Comparison of ENCODE assay signal across 9 mouse cellular contexts in the genomic region with DNA sequence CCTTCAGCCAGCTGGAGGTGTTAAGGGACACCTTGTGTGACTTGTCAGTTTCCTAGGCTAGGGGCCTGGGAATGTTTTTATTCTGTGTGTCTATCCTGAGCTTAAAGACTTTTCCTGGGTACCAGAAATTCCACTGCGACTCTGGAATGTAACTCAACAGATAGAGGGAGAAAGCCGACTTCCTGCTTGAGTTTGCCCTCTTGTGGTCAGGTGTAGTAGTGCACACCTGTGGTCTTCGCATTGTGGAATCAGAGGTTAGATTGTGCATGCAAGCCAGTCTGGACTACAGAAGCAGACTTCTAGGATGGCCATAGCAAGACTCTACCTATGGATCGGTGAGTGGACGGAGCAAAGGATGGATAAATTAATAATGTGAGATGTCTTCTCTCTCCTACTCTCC. TPM values are rescaled to one million over a fixed set of nuclear protein-coding genes. Genes with fewer than 3 reads are reported as not detected.
DNase-seq lines count a peak whose midpoint lies in the region; ATAC-seq and TF ChIP-seq lines count a peak whose summit lies in the region.
"Had no signal": no experiment of that assay in that cellular context is flagged by ENCODE, and none has a peak within 500 bp of the region (broad histone marks: within the 10 kb centered on the region; RNA-seq: fewer than 3 reads in every experiment).

No protein-coding gene starts in this region.

- H3K9ac ChIP-seq in intestine, postnatal 0 days (ENCODE audit: low read depth, low read length): no peak overlapping the region
- H3K9ac ChIP-seq: heart, embryonic 13.5 days had no signal

- peak; percentile 85 for TF ChIP-seq CTCF in intestine, postnatal 0 days (IDR thresholded peaks at IDR 0.05; ENCODE audit: low read depth)

- peaks cover 7% of the 10 kb centered on the region; the same call in 1 of the 2 replicates for H3K4me1 ChIP-seq in intestine, postnatal 0 days (replicated peaks; ENCODE audit: control insufficient read depth, insufficient read depth, low read length)

- no peaks in the 10 kb centered on the region for H3K27me3 ChIP-seq in intestine, postnatal 0 days (replicated peaks; ENCODE audit: control insufficient read depth, insufficient read depth, low read length)
- H3K27me3 ChIP-seq: heart, embryonic 13.5 days had no signal

- DNase-seq in frontal cortex, postnatal 10 days (ENCODE audit: low spot score in 2 of 2): no peak
- peak; percentile 75 to 76 for DNase-seq in B cell, adult 2 months
- peak; percentile 66 for DNase-seq in cerebellum, adult 11-12 months
- peak; percentile 45 for DNase-seq in retina, postnatal 1 day
- DNase-seq in frontal cortex, postnatal 14 days (ENCODE audit: low spot score in 2 of 2): no peak
- DNase-seq in MN1 (ENCODE audit: low spot score): no peak

- H3K27ac ChIP-seq in intestine, postnatal 0 days (ENCODE audit: low read depth, low read length): no peak overlapping the region
- H3K27ac ChIP-seq: heart, embryonic 13.5 days had no signal

- no peak overlapping the region for H3K4me3 ChIP-seq in intestine, postnatal 0 days (ENCODE audit: low read depth, low read length)
- H3K4me3 ChIP-seq: heart, embryonic 13.5 days had no signal

- H3K36me3 ChIP-seq in intestine, postnatal 0 days (ENCODE audit: control insufficient read depth, insufficient read depth): no peaks in the 10 kb centered on the region

- 36% methylated on average over 5 of the region's 5 CpGs for WGBS in intestine, postnatal 0 days

- H3K4me2 ChIP-seq in intestine, postnatal 0 days (replicated peaks; ENCODE audit: low read depth): no peak overlapping the region
- H3K4me2 ChIP-seq: heart, embryonic 13.5 days had no signal

- ATAC-seq in frontal cortex, adult (ENCODE audit: low TSS enrichment): peak; percentile 27; the same call in 1 of the 2 replicates
- peak; percentile 29; the same call in 1 of the 2 replicates for ATAC-seq in intestine, postnatal 0 days

- H3K9me3 ChIP-seq in intestine, postnatal 0 days (ENCODE audit: control insufficient read depth): no peaks in the 10 kb centered on the region
- H3K9me3 ChIP-seq: heart, embryonic 13.5 days had no signal

RNA-seq across cellular contexts. Expression of a gene that starts 33.3 kb away (rescaled TPM):
- polyA plus RNA-seq in intestine, postnatal 0 days (2015; fragmentation: Nextera tagmentation; extraction: Ambion mirVana): 0.12 TPM in 1 of 2 replicates, not detected in the other

Comparison
In these comparisons a context has a peak if more than half of its experiments do, and no peak if none do; other contexts are left out.
1. DNase-seq: peak in B cell, adult 2 months (2 of 2), cerebellum, adult 11-12 months (single experiment) and retina, postnatal 1 day (single experiment); none in frontal cortex, postnatal 10 days (0 of 2), frontal cortex, postnatal 14 days (0 of 2) and MN1 (single experiment).